Mouse (Mus musculus): ENCODE measurements at regions not wholly inside any gene's neighbourhood (a gene's known extent, or its start where the extent isn't known, plus 50 kb on each side); places are given as distances from the start of the nearest gene placed in this dataset. TPM values are rescaled to one million over a fixed set of nuclear protein-coding genes. Genes with fewer than 3 reads are reported as not detected.
"Not testable (repeated sequence)": the region's sequence is repeated elsewhere in the genome, so short reads cannot be mapped to it uniquely, and the experiment has no call there.

- no peak for ATAC-seq (ENCODE audit: low FRiP score)
- no peak overlapping the region for H3K27ac ChIP-seq
- 78% methylated on average over 2 of the region's 2 CpGs for WGBS
Measured at GRCm38 (mm10) chr7:113707596-113707995, 58.2 kb upstream of the Spon1 start.

GRCm38 (mm10) chr7:113710541-113711270, 55.1 kb upstream of the Spon1 start:
- 91% methylated on average over 2 of the region's 2 CpGs for WGBS
- no peaks in the 10 kb centered on the region for H3K9me3 ChIP-seq
- peaks cover 9% of the 10 kb centered on the region; the same call in 1 of the 2 replicates for H3K4me1 ChIP-seq (replicated peaks)
- no peak overlapping the region for H3K9ac ChIP-seq
- no peaks in the 10 kb centered on the region; the same call in 1 of the 2 replicates for H3K27me3 ChIP-seq
- H3K36me3 ChIP-seq = no peaks in the 10 kb centered on the region
- H3K4me3 ChIP-seq = no peak overlapping the region
- no peak overlapping the region for H3K4me2 ChIP-seq
- no peak overlapping the region for H3K27ac ChIP-seq
- ATAC-seq (ENCODE audit: low FRiP score) = no peak

More at GRCm38 (mm10) chr7:113707596-113707995, 58.2 kb upstream of the Spon1 start:
- Histone ChIP-seq H3K4me2 (no peak overlapping the region), H3K9me3 (no peaks in the 10 kb centered on the region), H3K27me3 (no peaks in the 10 kb centered on the region), H3K9ac (no peak overlapping the region), H3K36me3 (no peaks in the 10 kb centered on the region), H3K4me3 (no peak overlapping the region), H3K4me1 (replicated peaks) (peaks cover 9% of the 10 kb centered on the region; the same call in 1 of the 2 replicates)

- not testable (repeated sequence) for H3K4me1 ChIP-seq (replicated peaks); H3K36me3 ChIP-seq; H3K27me3 ChIP-seq; ATAC-seq (ENCODE audit: low FRiP score); H3K27ac ChIP-seq; H3K9ac ChIP-seq; H3K4me2 ChIP-seq; H3K9me3 ChIP-seq; H3K4me3 ChIP-seq
- WGBS = 72% methylated on average over 3 of the region's 3 CpGs
Measured at GRCm38 (mm10) chr7:113711356-113711755, 54.4 kb upstream of the Spon1 start.

Small RNAs in the stretch of these regions (microRNA-seq; reads per million reads assigned to microRNA genes)
- not detected for gene Gm23700
